In genomic region chr11:95008661-95009628, GRCm38 (mm10) we compare ENCODE assay signal across 8 mouse cellular contexts. TPM values are rescaled to one million over a fixed set of nuclear protein-coding genes. Genes with fewer than 3 reads are reported as not detected.
DNase-seq lines count a peak whose midpoint lies in the region; ATAC-seq and TF ChIP-seq lines count a peak whose summit lies in the region.

No protein-coding gene starts in this region.

- 49% methylated on average over 15 of the region's 15 CpGs for WGBS in liver, adult 2 months
- 35% methylated on average over 15 of the region's 15 CpGs for WGBS in hindbrain, embryonic 11.5 days
- 29% methylated on average over 12 of the region's 15 CpGs for WGBS in macrophage (ENCODE audit: missing documents)

- no peak for TF ChIP-seq POLR2A in liver, adult 2 months (IDR thresholded peaks at IDR 0.05; ENCODE audit: extremely low read depth, insufficient read depth, low read length)
- TF ChIP-seq POLR2A in brain, embryonic 14.5 days (IDR thresholded peaks at IDR 0.05; ENCODE audit: borderline replicate concordance, extremely low read depth, insufficient read depth, insufficient read length, poor library complexity, severe bottlenecking): no peak

- ATAC-seq in hindbrain, embryonic 11.5 days (ENCODE audit: low FRiP score): peak; percentile 8; the same call in 1 of the 2 replicates

- TF ChIP-seq CTCF in liver, adult 2 months (IDR thresholded peaks at IDR 0.05; ENCODE audit: low read depth, low read length): no peak
- TF ChIP-seq CTCF in brain, embryonic 14.5 days (IDR thresholded peaks at IDR 0.05; ENCODE audit: borderline replicate concordance, extremely low read depth, insufficient read depth, insufficient read length): no peak

- H3K27ac ChIP-seq in liver, adult 2 months (replicated peaks; ENCODE audit: insufficient read depth, low read depth, low read length): no peak overlapping the region
- H3K27ac ChIP-seq in hindbrain, embryonic 11.5 days (ENCODE audit: low read depth, low read length): peak overlapping the region; percentile 95
- no peak overlapping the region for H3K27ac ChIP-seq in macrophage

- H3K79me2 ChIP-seq in liver, adult 2 months (ENCODE audit: control insufficient read depth, insufficient read depth, low read length): no peaks in the 10 kb centered on the region
- no peaks in the 10 kb centered on the region for H3K79me2 ChIP-seq in macrophage (ENCODE audit: inconsistent target)

- no peaks in the 10 kb centered on the region for H3K36me3 ChIP-seq in liver, adult 2 months (ENCODE audit: control insufficient read depth, insufficient read depth, low read length)
- H3K36me3 ChIP-seq in hindbrain, embryonic 11.5 days (ENCODE audit: control insufficient read depth, insufficient read depth, low read length): no peaks in the 10 kb centered on the region
- H3K36me3 ChIP-seq in macrophage (ENCODE audit: inconsistent target): peaks cover 15% of the 10 kb centered on the region; the same call in 1 of the 2 replicates

- peak overlapping the region; percentile 43 for H3K4me3 ChIP-seq in liver, adult 2 months (ENCODE audit: insufficient read depth, low read depth, low read length)
- H3K4me3 ChIP-seq in hindbrain, embryonic 11.5 days (ENCODE audit: low read depth, low read length): peak overlapping the region; percentile 76
- H3K4me3 ChIP-seq in macrophage (ENCODE audit: inconsistent target): peak overlapping the region; percentile 31

- H3K9ac ChIP-seq in liver, adult 2 months (ENCODE audit: low read depth, low read length): no peak overlapping the region; the same call in 1 of the 2 replicates
- peak overlapping the region; percentile 96 for H3K9ac ChIP-seq in hindbrain, embryonic 11.5 days (ENCODE audit: low read depth, low read length)

- H3K9me3 ChIP-seq in hindbrain, embryonic 11.5 days (ENCODE audit: control insufficient read depth, low read length): no peaks in the 10 kb centered on the region

- H3K4me1 ChIP-seq in liver, adult 2 months (ENCODE audit: control insufficient read depth, insufficient read depth, low read length): 0 out of 2 replicates have a peak, but pooled peaks cover 3% of the 10 kb centered on the region
- H3K4me1 ChIP-seq in hindbrain, embryonic 11.5 days (replicated peaks; ENCODE audit: control insufficient read depth, insufficient read depth, low read length): peaks cover 14% of the 10 kb centered on the region; the same call in 1 of the 2 replicates

- peaks cover 6% of the 10 kb centered on the region; the same call in 1 of the 2 replicates for H3K27me3 ChIP-seq in liver, adult 2 months (ENCODE audit: control insufficient read depth, insufficient read depth, low read length)
- H3K27me3 ChIP-seq in hindbrain, embryonic 11.5 days (ENCODE audit: control insufficient read depth, insufficient read depth, low read length): no peaks in the 10 kb centered on the region

- peak overlapping the region; percentile 74 for H3K4me2 ChIP-seq in hindbrain, embryonic 11.5 days (replicated peaks; ENCODE audit: low read depth, low read length)

- DNase-seq in liver, adult 2 months (ENCODE audit: extremely low read depth, low read depth, low spot score): no peak
- no peak for DNase-seq in liver
- DNase-seq in brain, embryonic 14.5 days (ENCODE audit: low read depth): peak; percentile 80
- peak; percentile 55 for DNase-seq in hindbrain, embryonic 11.5 days (ENCODE audit: low spot score)
- no peak for DNase-seq in cerebellum, postnatal 4 days (ENCODE audit: low spot score in 2 of 2)
- no peak for DNase-seq in urinary bladder, postnatal 10 days (ENCODE audit: low spot score)
- DNase-seq in adrenal gland, adult 2 months: no peak

RNA-seq across cellular contexts. Expression of gene Samd14, which starts 0.7 kb away (rescaled TPM):
- total RNA-seq in liver, adult 2 months (2014; rRNA removed): 0.13 and 0.18 TPM in 2 replicates
- polyA plus RNA-seq in liver, adult 2 months (2012; rRNA removed): 0.13 and 0.29 TPM in 2 replicates
- 141 and 186 TPM in 2 replicates for polyA plus RNA-seq in brain, embryonic 14.5 days (2012; rRNA removed)
- polyA plus RNA-seq in hindbrain, embryonic 11.5 days (2014; fragmentation: Nextera tagmentation; extraction: Ambion mirVana): 46.1 and 47.6 TPM in 2 replicates
- total RNA-seq in macrophage (2018; cell fraction: chromatin; rRNA removed): 1 to 10 TPM in 1 of 26 experiments, under 1 TPM in 3, not detected in 22; 0.22 to 2.7 (median 0.32) TPM
- total RNA-seq in macrophage (2018; cell fraction: cytosol; rRNA removed): under 1 TPM in 11 of 26 experiments, not detected in 15; under 0.01 to 0.13 (median 0.06) TPM
- total RNA-seq in macrophage (2018; cell fraction: nucleus; rRNA removed): under 1 TPM in 7 of 26 experiments, not detected in 19; 0.15 to 0.89 (median 0.19) TPM
- polyA plus RNA-seq in macrophage (2018): 0.06 TPM in 2 of 3 replicates, not detected in the other
- 1 to 10 TPM; 2.5 to 4.5 TPM for total RNA-seq in adrenal gland, adult 2 months (2021)
- polyA plus RNA-seq in adrenal gland, adult 2 months (2012; rRNA removed): 12.9 and 13.5 TPM in 2 replicates

RNA-seq across cellular contexts. Expression of gene Ppp1r9b, which starts 18.1 kb away (rescaled TPM):
- 2.6 and 4.0 TPM in 2 replicates for total RNA-seq in liver, adult 2 months (2014; rRNA removed)
- 3.5 and 3.6 TPM in 2 replicates for polyA plus RNA-seq in liver, adult 2 months (2012; rRNA removed)
- 37.9 and 81.2 TPM in 2 replicates for polyA plus RNA-seq in brain, embryonic 14.5 days (2012; rRNA removed)
- 12.4 and 16.2 TPM in 2 replicates for polyA plus RNA-seq in hindbrain, embryonic 11.5 days (2014; fragmentation: Nextera tagmentation; extraction: Ambion mirVana)
- total RNA-seq in macrophage (2018; cell fraction: chromatin; rRNA removed): 100 to 1,000 TPM in 14 of 26 experiments, 10 to 100 TPM in 12; 42.2 to 154 (median 107) TPM
- total RNA-seq in macrophage (2018; cell fraction: cytosol; rRNA removed): 100 to 1,000 TPM in 25 of 26 experiments, 10 to 100 TPM in 1; 96.9 to 198 (median 152) TPM
- 100 to 1,000 TPM in 23 of 26 experiments, 10 to 100 TPM in 3; 84.9 to 292 (median 161) TPM for total RNA-seq in macrophage (2018; cell fraction: nucleus; rRNA removed)
- polyA plus RNA-seq in macrophage (2018): 88.9 to 176 TPM (median 99.7 TPM) in 3 replicates
- 100 to 1,000 TPM; 101 to 148 TPM for total RNA-seq in adrenal gland, adult 2 months (2021)
- polyA plus RNA-seq in adrenal gland, adult 2 months (2012; rRNA removed): 61.6 and 64.6 TPM in 2 replicates

RNA-seq across cellular contexts. Expression of gene Pdk2, which starts 32.2 kb away (rescaled TPM):
- total RNA-seq in liver, adult 2 months (2014; rRNA removed): 17.7 and 30.9 TPM in 2 replicates
- 101 and 125 TPM in 2 replicates for polyA plus RNA-seq in liver, adult 2 months (2012; rRNA removed)
- 17.9 and 26.1 TPM in 2 replicates for polyA plus RNA-seq in brain, embryonic 14.5 days (2012; rRNA removed)
- 12.5 and 13.0 TPM in 2 replicates for polyA plus RNA-seq in hindbrain, embryonic 11.5 days (2014; fragmentation: Nextera tagmentation; extraction: Ambion mirVana)
- 10 to 100 TPM in 1 of 26 experiments, 1 to 10 TPM in 14, under 1 TPM in 6, not detected in 5; 0.30 to 11.0 (median 3.0) TPM for total RNA-seq in macrophage (2018; cell fraction: chromatin; rRNA removed)
- 10 to 100 TPM in 8 of 26 experiments, 1 to 10 TPM in 18; 3.2 to 13.4 (median 5.8) TPM for total RNA-seq in macrophage (2018; cell fraction: cytosol; rRNA removed)
- total RNA-seq in macrophage (2018; cell fraction: nucleus; rRNA removed): 10 to 100 TPM in 1 of 26 experiments, 1 to 10 TPM in 22, under 1 TPM in 3; 0.81 to 10.7 (median 2.4) TPM
- polyA plus RNA-seq in macrophage (2018): 4.2 to 14.2 TPM (median 9.9 TPM) in 3 replicates
- total RNA-seq in adrenal gland, adult 2 months (2021): 100 to 1,000 TPM in 1 of 2 experiments, 10 to 100 TPM in 1; 92.9 to 112 TPM
- 114 and 118 TPM in 2 replicates for polyA plus RNA-seq in adrenal gland, adult 2 months (2012; rRNA removed)

RNA-seq across cellular contexts. Expression of gene Sgca, which starts 32.8 kb away (rescaled TPM):
- 0.09 TPM in 1 of 2 replicates, not detected in the other for total RNA-seq in liver, adult 2 months (2014; rRNA removed)
- not detected in 2 replicates for polyA plus RNA-seq in liver, adult 2 months (2012; rRNA removed)
- polyA plus RNA-seq in brain, embryonic 14.5 days (2012; rRNA removed): 0.25 and 0.73 TPM in 2 replicates
- polyA plus RNA-seq in hindbrain, embryonic 11.5 days (2014; fragmentation: Nextera tagmentation; extraction: Ambion mirVana): 0.11 and 0.29 TPM in 2 replicates
- total RNA-seq in macrophage (2018; cell fraction: chromatin; rRNA removed): under 1 TPM in 1 of 26 experiments, not detected in 25; 0.51 TPM
- total RNA-seq in macrophage (2018; cell fraction: cytosol; rRNA removed): not detected
- 1 to 10 TPM in 2 of 26 experiments, not detected in 24; 1.5 to 1.6 TPM for total RNA-seq in macrophage (2018; cell fraction: nucleus; rRNA removed)
- polyA plus RNA-seq in macrophage (2018): not detected in 3 replicates
- total RNA-seq in adrenal gland, adult 2 months (2021): not detected
- 0.79 and 0.95 TPM in 2 replicates for polyA plus RNA-seq in adrenal gland, adult 2 months (2012; rRNA removed)

RNA-seq across cellular contexts. Expression of gene Hils1, which starts 41.6 kb away (rescaled TPM):
- not detected in 2 replicates for total RNA-seq in liver, adult 2 months (2014; rRNA removed)
- polyA plus RNA-seq in liver, adult 2 months (2012; rRNA removed): 0.19 TPM in 1 of 2 replicates, not detected in the other
- polyA plus RNA-seq in brain, embryonic 14.5 days (2012; rRNA removed): 0.09 TPM in 1 of 2 replicates, not detected in the other
- not detected in 2 replicates for polyA plus RNA-seq in hindbrain, embryonic 11.5 days (2014; fragmentation: Nextera tagmentation; extraction: Ambion mirVana)
- total RNA-seq in macrophage (2018; cell fraction: chromatin; rRNA removed): not detected
- total RNA-seq in macrophage (2018; cell fraction: cytosol; rRNA removed): not detected
- not detected for total RNA-seq in macrophage (2018; cell fraction: nucleus; rRNA removed)
- not detected in 3 replicates for polyA plus RNA-seq in macrophage (2018)
- not detected for total RNA-seq in adrenal gland, adult 2 months (2021)
- not detected in 2 replicates for polyA plus RNA-seq in adrenal gland, adult 2 months (2012; rRNA removed)

Comparison
In these comparisons a context has a peak if more than half of its experiments do, and no peak if none do; other contexts are left out.
1. DNase-seq: peak in brain, embryonic 14.5 days (single experiment) and hindbrain, embryonic 11.5 days (single experiment); none in liver, adult 2 months (single experiment), liver (single experiment), cerebellum, postnatal 4 days (0 of 2), urinary bladder, postnatal 10 days (single experiment) and adrenal gland, adult 2 months (single experiment).
2. RNA of gene Samd14, which starts 0.7 kb away (polyA plus RNA-seq): 141 to 186 TPM in brain, embryonic 14.5 days, 46.1 to 47.6 TPM in hindbrain, embryonic 11.5 days and 12.9 to 13.5 TPM in adrenal gland, adult 2 months; 0.13 to 0.29 TPM in liver, adult 2 months and 0.06 TPM in macrophage; every median in the first group is over 10 times any median in the second.
3. Peak in every context shown above with its lines, with median percentiles within 50 percentile points of each other: H3K4me3 ChIP-seq.